Mouse (Mus musculus): ENCODE results near the gene Tnfrsf1b.

DNA sequence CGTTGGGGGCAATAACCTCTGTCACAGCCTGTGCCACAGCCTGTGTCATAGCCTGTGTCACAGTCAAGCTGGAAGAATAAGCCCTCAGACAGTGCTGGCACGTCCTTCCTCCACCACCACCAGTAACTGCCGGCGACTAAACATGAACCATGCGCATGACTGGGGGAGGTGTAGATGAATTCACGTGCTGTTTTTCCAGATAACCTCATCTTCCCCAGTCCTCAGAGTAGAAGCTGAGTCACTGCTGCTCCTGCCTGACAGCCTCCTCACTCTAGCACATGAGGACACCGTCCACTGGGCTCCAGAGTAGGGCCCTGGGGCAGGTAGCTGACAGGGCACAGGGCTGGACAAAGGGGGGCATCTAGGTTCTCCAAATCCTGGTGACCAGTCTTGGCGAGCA lies 24.6 kb downstream of the Tnfrsf1b start:
- no peak for TF ChIP-seq CTCF (conservative IDR thresholded peaks at IDR 0.05; ENCODE audit: insufficient read depth, insufficient read length, low read depth, low read length)
- TF ChIP-seq POLR2A (IDR thresholded peaks at IDR 0.05; ENCODE audit: low read depth, low read length) = no peak

Measured in kidney, adult 2 months (tissue).